Mouse (Mus musculus): ENCODE data around the gene Oxa1l.

DNA sequence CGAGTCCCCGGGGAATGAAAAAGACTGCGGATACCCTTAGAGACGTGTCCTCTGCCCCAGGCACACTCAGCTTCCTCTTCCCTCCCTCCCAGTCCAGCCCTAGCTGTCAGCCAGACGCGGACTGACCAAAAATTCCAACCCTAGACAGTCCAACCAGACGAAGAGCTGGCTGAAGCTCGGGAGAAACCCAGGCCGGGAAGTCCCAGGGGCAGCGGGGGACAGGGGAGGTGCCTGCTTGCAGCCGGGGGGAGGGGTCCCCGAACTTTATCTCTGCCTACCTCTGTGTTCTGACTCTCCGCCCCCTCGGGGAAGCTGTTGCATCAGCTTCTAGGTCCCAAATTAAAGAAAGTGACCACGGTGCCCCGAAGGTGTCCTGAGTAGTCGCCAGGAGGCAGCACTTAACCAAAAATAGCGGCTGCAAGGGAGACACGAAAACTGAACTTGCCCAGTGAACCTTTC lies 57.0 kb downstream of the Oxa1l start, which contains the start of gene Slc7a7:
- TF ChIP-seq CTCF (IDR thresholded peaks at IDR 0.05; ENCODE audit: insufficient read depth, low read depth, low read length) (no peak), POLR2A (IDR thresholded peaks at IDR 0.05; ENCODE audit: insufficient read depth, low read depth, low read length) (no peak)

Measured in olfactory bulb, adult 2 months (tissue).